Mouse (Mus musculus) spleen, adult 12 weeks (tissue): ENCODE measurements around the gene Col6a3.

Source experiments
- DNase-seq: peaks from one replicate; pipeline ENCODE4 v3.0.0; 2022; ENCODE audit warnings: low spot score

Gene Col6a3

GRCm38 (mm10) chr1:90723325-90723724 is 120.4 kb downstream of the Col6a3 start:
- no peak for DNase-seq

DNA sequence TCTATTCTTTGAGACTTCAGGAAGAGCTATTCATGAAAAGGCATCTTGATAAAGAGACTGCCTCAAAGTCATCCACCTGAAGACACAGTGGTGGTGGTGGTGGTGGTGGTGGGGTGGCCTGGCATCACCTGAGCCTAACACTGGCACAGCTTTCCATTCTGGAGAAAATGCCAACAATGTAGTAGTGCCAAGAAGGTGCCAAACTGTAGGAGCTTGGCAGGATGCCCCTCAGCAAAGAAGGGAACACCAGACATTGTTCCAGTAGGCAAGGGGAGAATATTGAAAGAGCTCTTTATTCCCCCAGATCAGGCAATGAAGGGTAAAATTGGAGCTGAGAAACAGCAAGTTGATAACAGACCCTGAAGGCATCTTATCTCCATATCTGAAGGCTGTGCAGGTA is 121.8 kb downstream of the Col6a3 start:
- DNase-seq: no peak

DNA sequence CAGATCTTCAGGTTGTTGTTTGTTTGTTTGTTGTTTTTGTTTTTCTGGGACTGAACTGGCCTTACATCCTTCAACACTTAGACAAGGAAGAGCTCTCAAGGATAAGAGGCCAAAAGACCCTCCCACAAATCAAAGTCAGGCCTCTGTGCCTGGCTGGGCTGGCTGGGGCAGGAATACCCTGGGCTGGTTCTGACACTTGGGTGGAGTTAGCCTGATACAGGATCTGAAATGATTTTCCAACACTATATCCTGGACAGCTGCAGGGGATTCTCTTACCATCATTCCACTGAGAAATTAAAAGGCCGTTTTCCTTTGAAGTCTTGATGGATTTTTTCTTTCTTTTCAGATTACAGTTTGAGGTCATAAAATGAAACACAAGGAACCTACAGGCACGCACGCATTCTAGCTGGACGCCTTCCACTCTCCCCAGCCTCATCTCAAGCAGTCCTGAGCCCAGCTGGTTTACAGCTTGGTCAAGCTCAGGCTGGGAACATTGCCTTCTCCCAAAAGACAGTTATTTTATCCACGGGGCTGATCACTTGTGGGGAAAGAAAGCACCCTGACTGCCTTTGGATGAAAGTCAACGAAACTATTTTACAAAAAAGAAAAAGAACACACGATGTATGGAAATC is 123.0 kb downstream of the Col6a3 start:
- DNase-seq: no peak

DNA sequence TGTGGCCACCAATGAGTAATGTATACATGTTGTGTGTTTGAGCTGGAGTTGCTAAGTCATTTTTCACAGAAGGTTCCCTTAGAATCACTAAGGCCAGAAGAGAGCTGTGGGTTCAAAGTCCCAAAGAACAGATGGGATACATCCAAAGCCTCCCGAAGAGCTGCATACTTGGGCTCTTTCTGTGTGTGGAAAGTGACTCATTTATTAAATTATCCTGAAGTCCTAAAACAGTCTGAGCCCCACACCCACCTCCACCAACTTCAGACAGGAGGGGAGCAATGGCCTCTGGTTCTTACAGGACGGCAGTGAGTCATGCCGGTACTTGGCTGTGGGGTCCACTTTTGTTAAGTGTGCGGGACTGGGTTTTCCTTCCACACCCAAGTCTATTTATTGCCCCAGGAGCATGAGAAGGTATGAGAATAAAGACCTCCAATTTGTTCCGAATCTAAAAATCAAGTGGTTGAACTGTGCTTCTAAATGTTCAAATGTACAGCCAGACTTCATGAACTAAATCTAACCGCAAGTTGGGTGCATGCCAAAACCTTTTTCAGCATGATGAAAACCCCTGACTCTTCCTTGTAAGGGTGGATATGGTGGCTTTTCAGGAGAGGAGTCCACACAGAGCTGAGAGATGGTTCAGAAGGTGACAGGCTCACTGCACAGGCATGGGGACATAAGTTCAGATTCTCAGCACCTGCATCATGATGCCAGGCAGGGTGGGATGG is 124.8 kb downstream of the Col6a3 start:
- DNase-seq: no peak

DNA sequence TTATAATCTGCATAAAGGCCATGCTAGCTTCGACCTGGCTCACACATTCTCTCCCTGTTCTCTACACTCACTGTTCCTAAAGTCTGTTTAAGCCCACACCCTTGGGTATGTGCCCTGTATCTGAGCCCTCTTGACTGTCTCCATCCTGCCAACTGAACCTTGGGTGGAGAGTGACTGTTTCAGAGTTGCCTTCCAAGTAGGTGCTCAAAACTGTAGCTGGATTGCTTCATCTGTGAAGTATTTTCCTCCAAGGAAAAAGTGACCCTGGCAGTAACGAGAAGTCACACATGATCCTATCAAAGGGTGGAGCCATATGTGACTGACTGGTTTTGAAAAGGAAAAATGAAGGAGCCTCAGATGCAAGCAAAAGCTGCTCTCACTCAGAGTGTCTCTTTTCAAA is 127.5 kb downstream of the Col6a3 start:
- no peak for DNase-seq
